Mouse (Mus musculus): Measurements from ENCODE around the gene Grem2. TPM values are rescaled to one million over a fixed set of nuclear protein-coding genes. Genes with fewer than 3 reads are reported as not detected.

Gene Grem2
- total and polyA plus RNA-seq, 3 experiments, result 0.05 to 0.14 TPM; not detected in 1

DNA sequence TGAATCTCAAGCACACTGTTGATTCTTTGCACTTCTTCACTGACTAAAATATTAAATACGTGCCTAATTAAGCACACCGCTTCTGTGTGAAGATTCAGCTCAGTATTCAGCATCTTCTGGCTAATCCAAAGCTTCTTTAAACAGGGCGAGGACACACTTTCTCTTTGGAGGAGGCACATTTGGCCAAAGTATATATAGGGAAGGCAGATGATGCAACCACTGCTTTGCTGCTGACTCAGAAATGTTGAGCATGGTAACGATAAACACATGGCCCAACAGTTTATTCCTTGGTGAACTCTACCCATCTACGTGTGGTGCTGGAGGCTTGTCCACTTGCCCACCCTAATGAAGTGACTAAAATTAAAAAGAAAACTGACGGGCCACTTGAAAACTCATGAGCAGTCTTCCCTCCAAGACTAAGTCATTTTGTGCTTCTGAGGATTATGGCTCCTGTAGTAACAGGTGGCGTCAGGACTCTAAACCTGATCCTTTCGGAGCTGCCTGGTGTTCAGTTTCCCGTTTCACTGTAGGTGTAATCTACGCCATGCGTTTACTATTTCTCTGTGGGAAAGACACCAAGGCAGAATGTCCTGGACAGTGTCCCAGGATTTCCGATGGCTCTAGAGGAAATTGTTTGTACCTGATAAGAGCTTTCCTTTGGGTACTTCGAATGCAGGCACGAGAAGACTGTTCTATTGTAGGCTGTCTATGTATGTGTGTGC lies 32.8 kb downstream of the Grem2 start:
- TF ChIP-seq POLR2A (IDR thresholded peaks at IDR 0.05; ENCODE audit: insufficient read depth, low read depth, low read length) (no peak), CTCF (IDR thresholded peaks at IDR 0.05) (no peak), EP300 (IDR thresholded peaks at IDR 0.05; ENCODE audit: insufficient read depth, low read depth, low read length) (no peak)
- WGBS, result 46% methylated on average over 14 of the region's 14 CpGs
- Histone ChIP-seq H3K9ac (ENCODE audit: low read depth, low read length) (no peak overlapping the region), H3K27me3 (ENCODE audit: control insufficient read depth, insufficient read depth, low read length) (no peaks in the 10 kb centered on the region), H3K36me3 (ENCODE audit: control insufficient read depth, insufficient read depth, low read length) (no peaks in the 10 kb centered on the region), H3K79me2 (replicated peaks; ENCODE audit: control insufficient read depth, insufficient read depth, low read length) (no peaks in the 10 kb centered on the region), H3K4me1 (ENCODE audit: control insufficient read depth, insufficient read depth, low read length) (no peaks in the 10 kb centered on the region), H3K4me3 (no peak overlapping the region), H3K27ac (no peak overlapping the region)
- intact Hi-C loops (cut with DNase I), result no loop called here
- no peak for DNase-seq

DNA sequence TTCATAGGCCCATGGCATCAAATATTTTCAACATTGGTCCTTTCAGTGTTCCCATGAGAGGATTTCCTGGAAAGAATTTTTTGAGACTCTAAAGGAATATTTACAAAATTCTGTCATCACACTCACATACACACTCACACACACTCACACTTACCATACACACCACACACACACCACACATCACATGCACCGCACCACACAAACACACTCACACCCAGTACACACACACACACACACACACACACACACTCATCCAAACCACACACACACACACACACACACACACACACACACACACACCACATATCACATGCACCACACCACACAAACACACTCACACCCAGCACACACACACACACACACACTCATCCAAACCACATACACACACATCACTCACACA lies 33.5 kb downstream of the Grem2 start:
- no peaks in the 10 kb centered on the region for H3K79me2 ChIP-seq (replicated peaks; ENCODE audit: control insufficient read depth, insufficient read depth, low read length)
- no peaks in the 10 kb centered on the region for H3K27me3 ChIP-seq (ENCODE audit: control insufficient read depth, insufficient read depth, low read length)
- H3K9ac ChIP-seq (ENCODE audit: low read depth, low read length), result no peak overlapping the region
- TF ChIP-seq CTCF (IDR thresholded peaks at IDR 0.05) (no peak), POLR2A (IDR thresholded peaks at IDR 0.05; ENCODE audit: insufficient read depth, low read depth, low read length) (no peak), EP300 (IDR thresholded peaks at IDR 0.05; ENCODE audit: insufficient read depth, low read depth, low read length) (no peak)
- H3K4me3 ChIP-seq, result no peak overlapping the region
- H3K4me1 ChIP-seq (ENCODE audit: control insufficient read depth, insufficient read depth, low read length), result no peaks in the 10 kb centered on the region
- DNase-seq, result no peak
- 100% methylated on average over 1 of the region's 1 CpGs for WGBS
- H3K27ac ChIP-seq, result no peak overlapping the region
- no peaks in the 10 kb centered on the region for H3K36me3 ChIP-seq (ENCODE audit: control insufficient read depth, insufficient read depth, low read length)
- intact Hi-C loops (cut with DNase I), result no loop called here

DNA sequence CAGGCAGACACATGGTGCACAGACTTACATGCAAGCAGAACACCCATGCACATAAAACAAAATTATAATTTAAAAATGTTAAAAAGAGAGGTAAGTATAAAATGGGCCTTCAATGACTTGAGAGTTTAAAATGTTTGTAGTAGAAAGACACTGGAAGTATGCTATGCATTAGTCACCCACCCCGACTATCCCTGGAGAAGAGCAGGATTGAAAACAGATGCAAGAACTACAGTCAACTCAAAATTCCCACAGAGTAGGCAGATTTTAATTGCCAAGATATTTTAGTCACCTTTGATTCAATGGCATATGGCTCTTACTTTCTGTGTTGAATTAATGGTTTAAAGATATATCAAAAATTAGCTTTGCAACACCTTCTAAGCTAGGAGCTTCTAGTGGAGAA lies 39.1 kb downstream of the Grem2 start:
- Histone ChIP-seq H3K27me3 (ENCODE audit: control insufficient read depth, insufficient read depth, low read length) (no peaks in the 10 kb centered on the region), H3K79me2 (replicated peaks; ENCODE audit: control insufficient read depth, insufficient read depth, low read length) (no peaks in the 10 kb centered on the region), H3K4me3 (no peak overlapping the region), H3K27ac (no peak overlapping the region), H3K36me3 (ENCODE audit: control insufficient read depth, insufficient read depth, low read length) (no peaks in the 10 kb centered on the region), H3K9ac (ENCODE audit: low read depth, low read length) (no peak overlapping the region), H3K4me1 (ENCODE audit: control insufficient read depth, insufficient read depth, low read length) (no peaks in the 10 kb centered on the region)
- no peak for DNase-seq
- WGBS, result 83% methylated on average over 1 of the region's 1 CpGs
- TF ChIP-seq EP300 (IDR thresholded peaks at IDR 0.05; ENCODE audit: insufficient read depth, low read depth, low read length), result no peak
- no peak for TF ChIP-seq CTCF (IDR thresholded peaks at IDR 0.05)
- TF ChIP-seq POLR2A (IDR thresholded peaks at IDR 0.05; ENCODE audit: insufficient read depth, low read depth, low read length), result no peak
- intact Hi-C loops (cut with DNase I), result no loop called here

DNA sequence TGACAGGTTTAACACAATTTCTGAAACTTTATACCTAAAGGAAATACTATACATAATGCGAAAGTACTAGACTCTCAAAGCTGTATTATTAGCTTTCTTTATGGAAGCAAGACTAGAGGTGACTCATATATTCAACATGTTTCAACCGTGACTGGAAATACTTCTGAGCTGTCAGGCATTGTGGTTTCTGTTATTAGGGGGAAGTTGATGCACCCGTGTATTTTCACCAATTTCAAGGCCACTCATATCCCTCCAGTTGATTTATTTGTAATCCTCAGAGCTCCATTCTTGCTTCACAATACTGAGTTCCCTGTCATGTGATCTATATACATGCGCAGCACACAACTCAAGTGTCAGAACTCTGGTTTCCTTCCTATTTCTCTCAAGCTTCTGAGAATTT lies 46.4 kb downstream of the Grem2 start:
- Histone ChIP-seq H3K27ac (no peak overlapping the region), H3K79me2 (replicated peaks; ENCODE audit: control insufficient read depth, insufficient read depth, low read length) (no peaks in the 10 kb centered on the region), H3K4me3 (no peak overlapping the region), H3K4me1 (ENCODE audit: control insufficient read depth, insufficient read depth, low read length) (no peaks in the 10 kb centered on the region), H3K36me3 (ENCODE audit: control insufficient read depth, insufficient read depth, low read length) (no peaks in the 10 kb centered on the region), H3K9ac (ENCODE audit: low read depth, low read length) (no peak overlapping the region), H3K27me3 (ENCODE audit: control insufficient read depth, insufficient read depth, low read length) (no peaks in the 10 kb centered on the region)
- intact Hi-C loops (cut with DNase I), result no loop called here
- TF ChIP-seq CTCF (IDR thresholded peaks at IDR 0.05) (no peak), EP300 (IDR thresholded peaks at IDR 0.05; ENCODE audit: insufficient read depth, low read depth, low read length) (no peak), POLR2A (IDR thresholded peaks at IDR 0.05; ENCODE audit: insufficient read depth, low read depth, low read length) (no peak)
- no peak for DNase-seq
- 73% methylated on average over 4 of the region's 4 CpGs for WGBS

DNA sequence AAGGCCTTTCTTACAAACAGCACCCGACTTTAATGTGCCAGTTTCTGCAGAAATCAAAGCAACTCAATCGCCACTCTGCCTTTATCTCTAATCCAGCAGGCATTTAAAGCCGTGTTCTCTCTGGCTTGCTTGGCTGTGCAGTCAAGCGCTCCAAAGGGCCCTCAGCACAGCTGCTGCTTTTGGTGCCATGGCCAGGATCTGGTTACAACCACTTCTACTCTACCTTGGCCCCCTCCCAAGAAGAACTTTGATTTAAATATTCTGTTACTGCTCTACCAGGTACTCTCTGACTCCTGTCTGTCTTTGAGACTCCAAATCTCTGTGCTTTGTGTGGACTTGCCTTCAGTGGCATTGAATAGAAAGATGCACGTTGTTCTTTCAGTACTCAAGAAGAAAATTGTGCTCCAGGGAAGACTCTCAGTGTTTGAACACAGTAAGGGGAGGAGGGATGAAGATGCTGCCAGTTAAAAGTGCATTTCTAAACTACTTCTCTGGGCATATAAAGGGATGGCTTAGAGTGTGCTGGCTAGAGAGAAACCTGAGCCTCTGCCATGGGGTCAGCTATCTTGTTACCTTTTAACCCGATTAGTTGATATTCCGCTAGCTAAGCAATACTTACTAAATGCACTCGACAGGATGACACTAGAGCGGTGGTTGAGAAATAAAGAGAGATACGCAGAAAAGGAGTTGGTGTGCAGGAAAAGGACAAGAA lies 61.1 kb downstream of the Grem2 start:
- Histone ChIP-seq H3K4me1 (ENCODE audit: control insufficient read depth, insufficient read depth, low read length) (no peaks in the 10 kb centered on the region), H3K27ac (no peak overlapping the region), H3K79me2 (replicated peaks; ENCODE audit: control insufficient read depth, insufficient read depth, low read length) (no peaks in the 10 kb centered on the region), H3K4me3 (no peak overlapping the region), H3K9ac (ENCODE audit: low read depth, low read length) (no peak overlapping the region), H3K27me3 (ENCODE audit: control insufficient read depth, insufficient read depth, low read length) (no peaks in the 10 kb centered on the region), H3K36me3 (ENCODE audit: control insufficient read depth, insufficient read depth, low read length) (no peaks in the 10 kb centered on the region)
- no peak for DNase-seq
- intact Hi-C loops (cut with DNase I), result no loop called here
- TF ChIP-seq CTCF (IDR thresholded peaks at IDR 0.05), result no peak
- 72% methylated on average over 10 of the region's 10 CpGs for WGBS

DNA sequence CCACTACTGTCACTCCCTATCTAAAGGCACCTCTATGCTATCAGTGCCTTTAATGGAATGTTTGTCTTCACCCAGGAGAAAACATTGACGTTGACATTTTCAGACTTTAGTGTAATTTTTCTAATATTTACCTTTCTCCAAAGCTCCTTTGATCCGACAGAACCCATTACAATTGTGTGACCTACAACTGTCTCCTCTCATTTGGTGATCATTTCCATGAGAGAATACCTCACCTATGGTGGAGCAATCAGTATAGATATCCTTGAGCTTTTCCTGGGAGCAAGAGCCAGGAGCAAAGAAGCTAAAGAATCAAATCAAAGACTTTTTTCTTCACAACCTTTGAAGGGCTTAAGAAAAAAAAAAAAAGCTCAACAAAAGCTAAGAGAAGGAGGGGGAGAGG lies 65.4 kb downstream of the Grem2 start:
- intact Hi-C loops (cut with DNase I), result no loop called here
- Histone ChIP-seq H3K4me3 (no peak overlapping the region), H3K27ac (no peak overlapping the region), H3K27me3 (ENCODE audit: control insufficient read depth, insufficient read depth, low read length) (no peaks in the 10 kb centered on the region), H3K4me1 (ENCODE audit: control insufficient read depth, insufficient read depth, low read length) (no peaks in the 10 kb centered on the region), H3K9ac (ENCODE audit: low read depth, low read length) (no peak overlapping the region), H3K79me2 (replicated peaks; ENCODE audit: control insufficient read depth, insufficient read depth, low read length) (no peaks in the 10 kb centered on the region), H3K36me3 (ENCODE audit: control insufficient read depth, insufficient read depth, low read length) (no peaks in the 10 kb centered on the region)
- TF ChIP-seq POLR2A (IDR thresholded peaks at IDR 0.05; ENCODE audit: insufficient read depth, low read depth, low read length) (no peak), EP300 (IDR thresholded peaks at IDR 0.05; ENCODE audit: insufficient read depth, low read depth, low read length) (no peak), CTCF (IDR thresholded peaks at IDR 0.05) (no peak)
- 51% methylated on average over 2 of the region's 2 CpGs for WGBS
- no peak for DNase-seq
